8 mouse cellular contexts compared by ENCODE assay signal in genomic region chr14:78525611-78526457, GRCm38 (mm10). TPM values are rescaled to one million over a fixed set of nuclear protein-coding genes. Genes with fewer than 3 reads are reported as not detected.
DNase-seq lines count a peak whose midpoint lies in the region; ATAC-seq and TF ChIP-seq lines count a peak whose summit lies in the region.
"Had no signal": no experiment of that assay in that cellular context is flagged by ENCODE, and none has a peak within 500 bp of the region (broad histone marks: within the 10 kb centered on the region; RNA-seq: fewer than 3 reads in every experiment).

No protein-coding gene starts in this region.

- no peak overlapping the region for H3K4me3 ChIP-seq in hindbrain, embryonic 16.5 days (ENCODE audit: low read length)
- H3K4me3 ChIP-seq in hindbrain, embryonic 10.5 days: no peak overlapping the region
- H3K4me3 ChIP-seq in embryonic facial prominence, embryonic 14.5 days (ENCODE audit: low read depth, low read length): no peak overlapping the region
- H3K4me3 ChIP-seq in forebrain, postnatal 0 days (ENCODE audit: low read depth, low read length): no peak overlapping the region

- no peaks in the 10 kb centered on the region for H3K9me3 ChIP-seq in hindbrain, embryonic 16.5 days (ENCODE audit: control insufficient read depth, low read length)
- no peaks in the 10 kb centered on the region for H3K9me3 ChIP-seq in hindbrain, embryonic 10.5 days
- H3K9me3 ChIP-seq in embryonic facial prominence, embryonic 14.5 days (ENCODE audit: control insufficient read depth, low read length): no peaks in the 10 kb centered on the region
- H3K9me3 ChIP-seq in forebrain, postnatal 0 days (ENCODE audit: low read length): no peaks in the 10 kb centered on the region

- TF ChIP-seq CTCF in forebrain, postnatal 0 days (IDR thresholded peaks at IDR 0.05; ENCODE audit: low read depth): no peak

- H3K4me2 ChIP-seq in hindbrain, embryonic 16.5 days (ENCODE audit: low read length): no peak overlapping the region
- no peak overlapping the region for H3K4me2 ChIP-seq in embryonic facial prominence, embryonic 14.5 days (ENCODE audit: low read depth, low read length)
- no peak overlapping the region for H3K4me2 ChIP-seq in forebrain, postnatal 0 days (ENCODE audit: low read depth)

- no peak overlapping the region for H3K9ac ChIP-seq in hindbrain, embryonic 16.5 days (ENCODE audit: low read depth, low read length)
- no peak overlapping the region for H3K9ac ChIP-seq in embryonic facial prominence, embryonic 14.5 days (ENCODE audit: low read depth, low read length)
- no peak overlapping the region for H3K9ac ChIP-seq in forebrain, postnatal 0 days

- 88% methylated on average over 3 of the region's 3 CpGs for WGBS in hindbrain, embryonic 16.5 days
- 98% methylated on average over 3 of the region's 3 CpGs for WGBS in hindbrain, embryonic 10.5 days
- 97% methylated on average over 3 of the region's 3 CpGs for WGBS in embryonic facial prominence, embryonic 14.5 days
- 99% methylated on average over 3 of the region's 3 CpGs for WGBS in forebrain, postnatal 0 days

- ATAC-seq in hindbrain, embryonic 16.5 days: peak; percentile 63
- peak; percentile 22; the same call in 1 of the 2 replicates for ATAC-seq in embryonic facial prominence, embryonic 14.5 days (ENCODE audit: low read depth)
- ATAC-seq in forebrain, postnatal 0 days: peak; percentile 16; the same call in 1 of the 2 replicates
- ATAC-seq in megakaryocyte progenitor cell, adult 5-6 weeks (replicated peaks; ENCODE audit: poor library complexity): peak; percentile 91

- H3K27ac ChIP-seq in hindbrain, embryonic 16.5 days (ENCODE audit: low read depth, low read length): no peak overlapping the region
- H3K27ac ChIP-seq in hindbrain, embryonic 10.5 days: no peak overlapping the region
- H3K27ac ChIP-seq in embryonic facial prominence, embryonic 14.5 days (replicated peaks; ENCODE audit: low read depth, low read length): no peak overlapping the region
- H3K27ac ChIP-seq in forebrain, postnatal 0 days (ENCODE audit: low read depth, low read length): no peak overlapping the region

- H3K27me3 ChIP-seq in hindbrain, embryonic 16.5 days (replicated peaks; ENCODE audit: control insufficient read depth, insufficient read depth, low read length): no peaks in the 10 kb centered on the region
- H3K27me3 ChIP-seq in hindbrain, embryonic 10.5 days (ENCODE audit: insufficient read depth, poor library complexity, severe bottlenecking): no peaks in the 10 kb centered on the region
- H3K27me3 ChIP-seq in embryonic facial prominence, embryonic 14.5 days (replicated peaks; ENCODE audit: control insufficient read depth, insufficient read depth, low read length): no peaks in the 10 kb centered on the region
- H3K27me3 ChIP-seq in forebrain, postnatal 0 days (ENCODE audit: insufficient read depth, low read length): no peaks in the 10 kb centered on the region

- no peaks in the 10 kb centered on the region; the same call in 1 of the 2 replicates for H3K4me1 ChIP-seq in hindbrain, embryonic 16.5 days (ENCODE audit: control insufficient read depth, insufficient read depth, low read depth, low read length)
- peaks cover 9% of the 10 kb centered on the region; the same call in 1 of the 2 replicates for H3K4me1 ChIP-seq in hindbrain, embryonic 10.5 days (replicated peaks)
- H3K4me1 ChIP-seq in embryonic facial prominence, embryonic 14.5 days (ENCODE audit: control insufficient read depth, insufficient read depth, low read length): no peaks in the 10 kb centered on the region
- H3K4me1 ChIP-seq in forebrain, postnatal 0 days (ENCODE audit: insufficient read depth): no peaks in the 10 kb centered on the region

- DNase-seq in hindbrain, embryonic 10.5 days (ENCODE audit: low spot score): no peak
- DNase-seq in embryonic facial prominence, embryonic 14.5 days (ENCODE audit: low spot score): no peak
- no peak for DNase-seq in forebrain, postnatal 0 days
- DNase-seq in urinary bladder, postnatal 10 days (ENCODE audit: low spot score): no peak
- no peak for DNase-seq in ovary, postnatal 10 days (ENCODE audit: low spot score)
- DNase-seq: heart, postnatal 14 days had no signal

- peaks cover 3% of the 10 kb centered on the region for H3K36me3 ChIP-seq in hindbrain, embryonic 16.5 days (ENCODE audit: control insufficient read depth, insufficient read depth, low read length)
- peaks cover 16% of the 10 kb centered on the region for H3K36me3 ChIP-seq in hindbrain, embryonic 10.5 days
- peaks cover 10% of the 10 kb centered on the region for H3K36me3 ChIP-seq in embryonic facial prominence, embryonic 14.5 days (ENCODE audit: control insufficient read depth, insufficient read depth, low read length)
- peaks cover 5% of the 10 kb centered on the region; the same call in 1 of the 2 replicates for H3K36me3 ChIP-seq in forebrain, postnatal 0 days (ENCODE audit: insufficient read depth)

RNA-seq across cellular contexts. Expression of gene Akap11, which starts 10.8 kb away (rescaled TPM):
- polyA plus RNA-seq in hindbrain, embryonic 16.5 days (2015; fragmentation: Nextera tagmentation; extraction: Ambion mirVana): 32.1 and 33.8 TPM in 2 replicates
- 16.3 and 18.5 TPM in 2 replicates for polyA plus RNA-seq in hindbrain, embryonic 10.5 days (2016; fragmentation: Nextera tagmentation; extraction: Ambion mirVana)
- 18.6 and 19.3 TPM in 2 replicates for polyA plus RNA-seq in embryonic facial prominence, embryonic 14.5 days (2014; fragmentation: Nextera tagmentation; extraction: Ambion mirVana)
- total RNA-seq in forebrain, postnatal 0 days (2014; rRNA removed): 99.9 and 117 TPM in 2 replicates
- 20.3 and 32.9 TPM in 2 replicates for polyA plus RNA-seq in forebrain, postnatal 0 days (2015; fragmentation: Nextera tagmentation; extraction: Ambion mirVana)
- total RNA-seq in megakaryocyte progenitor cell, adult 5-6 weeks (2015): 40.7 and 40.8 TPM in 2 replicates
- 37.4 and 48.8 TPM in 2 replicates for total RNA-seq in megakaryocyte progenitor cell, adult 5-6 weeks (2017)

Comparison
In these comparisons a context has a peak if more than half of its experiments do, and no peak if none do; other contexts are left out.
1. ATAC-seq: peak in every context shown above with its lines; median percentile 91 in megakaryocyte progenitor cell, adult 5-6 weeks; 63 in hindbrain, embryonic 16.5 days; 22 in embryonic facial prominence, embryonic 14.5 days; 16 in forebrain, postnatal 0 days.